Mouse (Mus musculus) ZHBTc4 (cell line): ENCODE measurements around the gene Abl2.
A peak's percentile ranks its signal among the peaks of the same experiment; 100 is the strongest.

Experiments
- DNase-seq: peaks from one replicate; pipeline ENCODE4 v3.0.0-alpha.2; 2011; ENCODE audit warnings: low read depth, low spot score

Abl2 gene

GRCm38 (mm10) chr1:156633095-156633494, 74.5 kb downstream of the Abl2 start:
- DNase-seq: peak; percentile 72

GRCm38 (mm10) chr1:156635148-156635547, 76.6 kb downstream of the Abl2 start:
- no peak for DNase-seq

- DNase-seq: no peak
These were observed 80.9 kb downstream of the Abl2 start for GRCm38 (mm10) chr1:156639455-156639854.

GRCm38 (mm10) chr1:156640577-156640976, 82.0 kb downstream of the Abl2 start:
- no peak for DNase-seq

GRCm38 (mm10) chr1:156641808-156642207, 83.2 kb downstream of the Abl2 start:
- DNase-seq: no peak

GRCm38 (mm10) chr1:156642813-156643212, 84.2 kb downstream of the Abl2 start:
- DNase-seq: no peak

GRCm38 (mm10) chr1:156644061-156644460, 85.5 kb downstream of the Abl2 start:
- no peak for DNase-seq

- no peak for DNase-seq
These were observed 86.4 kb downstream of the Abl2 start for GRCm38 (mm10) chr1:156644780-156645523.

- DNase-seq: no peak
These were observed 87.4 kb downstream of the Abl2 start for GRCm38 (mm10) chr1:156645971-156646370.

- DNase-seq: peak; percentile 84
These were observed 90.1 kb downstream of the Abl2 start for GRCm38 (mm10) chr1:156648705-156649104.

- DNase-seq: peak; percentile 40
These were observed 92.0 kb downstream of the Abl2 start for GRCm38 (mm10) chr1:156650631-156651030.

GRCm38 (mm10) chr1:156652189-156652822, 93.7 kb downstream of the Abl2 start:
- DNase-seq: no peak

GRCm38 (mm10) chr1:156654735-156655530, 96.3 kb downstream of the Abl2 start:
- peak; percentile 73 for DNase-seq

GRCm38 (mm10) chr1:156657523-156657922, 98.9 kb downstream of the Abl2 start:
- no peak for DNase-seq

- DNase-seq: no peak
These were observed 100.1 kb downstream of the Abl2 start for GRCm38 (mm10) chr1:156658676-156659075.

- peak; percentile 64 for DNase-seq
These were observed 101.5 kb downstream of the Abl2 start for GRCm38 (mm10) chr1:156659906-156660659.

GRCm38 (mm10) chr1:156660660-156661236, 102.2 kb downstream of the Abl2 start:
- peak; percentile 39 for DNase-seq

- DNase-seq: no peak
These were observed 107.2 kb downstream of the Abl2 start for GRCm38 (mm10) chr1:156665777-156666176.

GRCm38 (mm10) chr1:156667141-156667926, 108.7 kb downstream of the Abl2 start:
- no peak for DNase-seq

- peak; percentile 92 for DNase-seq
These were observed 110.0 kb downstream of the Abl2 start for GRCm38 (mm10) chr1:156668602-156669001.
